Mouse (Mus musculus) intestine, embryonic 16.5 days (tissue): ENCODE results near the gene Olfr6. TPM values are rescaled to one million over a fixed set of nuclear protein-coding genes. Genes with fewer than 3 reads are reported as not detected.
"Not testable (repeated sequence)": the region's sequence is repeated elsewhere in the genome, so short reads cannot be mapped to it uniquely, and the experiment has no call there.

ENCODE experiments used
- ATAC-seq: fragments of 200-750 bp; cut with Nextera tagmentation; 2 replicates; pipeline ENCODE4 v1.8.0; 2017; ENCODE audit warnings: moderate TSS enrichment, moderate library complexity
- H3K27ac ChIP-seq: fragments of 300-500 bp; sonication (generic); 2 replicates; pipeline ENCODE4 v1.5.1; 2014; ENCODE audit warnings: mild to moderate bottlenecking, low read length
- H3K27me3 ChIP-seq: fragments of 300-500 bp; sonication (generic); replicated peaks from 2 replicates; pipeline ENCODE4 v1.6.1; 2014; ENCODE audit warnings: low read length, control low read depth, mixed read lengths; ENCODE audit not compliant: control insufficient read depth, insufficient read depth
- H3K36me3 ChIP-seq: fragments of 300-500 bp; sonication (generic); 2 replicates; pipeline ENCODE4 v1.6.1; 2014; ENCODE audit warnings: low read length, control low read depth; ENCODE audit not compliant: control insufficient read depth, insufficient read depth
- H3K4me1 ChIP-seq: fragments of 300-500 bp; sonication (generic); 2 replicates; pipeline ENCODE4 v1.6.1; 2014; ENCODE audit warnings: low read length, control low read depth, mixed read lengths; ENCODE audit not compliant: control insufficient read depth, insufficient read depth
- H3K4me2 ChIP-seq: fragments of 300-500 bp; sonication (generic); 2 replicates; pipeline ENCODE4 v1.6.1; 2014; ENCODE audit warnings: low read depth, low read length, control low read depth
- H3K4me3 ChIP-seq: fragments of 300-500 bp; sonication (generic); 2 replicates; pipeline ENCODE4 v1.5.1; 2014; ENCODE audit warnings: mild to moderate bottlenecking, low read length
- H3K9ac ChIP-seq: fragments of 300-500 bp; sonication (generic); 2 replicates; pipeline ENCODE4 v1.6.1; 2014; ENCODE audit warnings: low read depth, low read length
- H3K9me3 ChIP-seq: fragments of 300-500 bp; sonication (generic); 2 replicates; pipeline ENCODE4 v1.6.1; 2016; ENCODE audit warnings: low read length, control low read depth; ENCODE audit not compliant: control insufficient read depth
- WGBS: fragments of 180-500 bp; shearing (Covaris S2); extraction: QIAGEN DNeasy Blood & Tissue Kit; methylation state at CpG from one replicate; pipeline ENCODE4 v1.1.7; 2014; 5-methylcytosine and 5-hydroxymethylcytosine counted together
- polyA plus RNA-seq: library from polyadenylated mRNA; unstranded; fragments of >200 nt; fragmentation: Nextera tagmentation; extraction: Ambion mirVana; gene quantifications from 2 replicates; pipeline ENCODE4 v1.2.1, GENCODE M21; 2015

The Olfr6 gene
- not detected in 2 replicates for polyA plus RNA-seq

- no peaks in the 10 kb centered on the region for H3K27me3 ChIP-seq
- H3K9ac ChIP-seq: no peak within 1 kb of the TSS
- no peak within 1 kb of the TSS for H3K4me3 ChIP-seq
- no peak within 1 kb of the TSS for H3K4me2 ChIP-seq
- no peaks in the 10 kb centered on the region for H3K36me3 ChIP-seq
- ATAC-seq: no peak
- H3K27ac ChIP-seq: no peak within 1 kb of the TSS
- no peaks in the 10 kb centered on the region for H3K4me1 ChIP-seq
- 94% methylated on average over 1 of the region's 1 CpGs for WGBS
- no peaks in the 10 kb centered on the region for H3K9me3 ChIP-seq
Measured at GRCm38 (mm10) chr7:106963837-106964236, at the start of gene Olfr6. Gene Olfr6, minus strand, starts transcription at chr7:106963937.

- 49% methylated on average over 1 of the region's 1 CpGs for WGBS
Measured at GRCm38 (mm10) chr7:107005972-107006371, 42.2 kb upstream of the Olfr6 start, which contains the start of gene Olfr2. Gene Olfr2, minus strand, starts transcription at chr7:107006072.

GRCm38 (mm10) chr7:107004169-107004568, 40.4 kb upstream of the Olfr6 start:
- no peak overlapping the region for H3K4me2 ChIP-seq
- no peaks in the 10 kb centered on the region for H3K36me3 ChIP-seq
- H3K9me3 ChIP-seq: no peaks in the 10 kb centered on the region
- H3K27me3 ChIP-seq: no peaks in the 10 kb centered on the region
- no peaks in the 10 kb centered on the region for H3K4me1 ChIP-seq
- no peak overlapping the region for H3K4me3 ChIP-seq
- 45% methylated on average over 3 of the region's 3 CpGs for WGBS
- no peak overlapping the region for H3K27ac ChIP-seq
- no peak overlapping the region for H3K9ac ChIP-seq
- ATAC-seq: peak; percentile 94

More at GRCm38 (mm10) chr7:107005972-107006371, 42.2 kb upstream of the Olfr6 start, which contains the start of gene Olfr2:
- Histone ChIP-seq H3K4me1 (no peaks in the 10 kb centered on the region), H3K36me3 (no peaks in the 10 kb centered on the region), H3K9me3 (no peaks in the 10 kb centered on the region), H3K27ac (no peak within 1 kb of the TSS), H3K4me2 (no peak within 1 kb of the TSS), H3K4me3 (no peak within 1 kb of the TSS), H3K9ac (no peak within 1 kb of the TSS), H3K27me3 (no peaks in the 10 kb centered on the region)
- ATAC-seq: no peak

GRCm38 (mm10) chr7:107000798-107001197, 37.1 kb upstream of the Olfr6 start:
- Histone ChIP-seq H3K36me3 (no peaks in the 10 kb centered on the region), H3K9ac (no peak overlapping the region), H3K4me2 (no peak overlapping the region), H3K27ac (no peak overlapping the region), H3K9me3 (no peaks in the 10 kb centered on the region), H3K4me1 (no peaks in the 10 kb centered on the region), H3K27me3 (no peaks in the 10 kb centered on the region), H3K4me3 (no peak overlapping the region)
- peak; percentile 82 for ATAC-seq
- WGBS: 87% methylated on average over 7 of the region's 7 CpGs

- Histone ChIP-seq H3K27me3 (no peaks in the 10 kb centered on the region), H3K36me3 (no peaks in the 10 kb centered on the region), H3K9ac (no peak overlapping the region), H3K4me3 (no peak overlapping the region), H3K4me1 (no peaks in the 10 kb centered on the region), H3K9me3 (no peaks in the 10 kb centered on the region), H3K4me2 (no peak overlapping the region), H3K27ac (no peak overlapping the region)
- WGBS: 78% methylated on average over 3 of the region's 3 CpGs
- no peak for ATAC-seq
Measured at GRCm38 (mm10) chr7:106985236-106985635, 21.5 kb upstream of the Olfr6 start.

- Histone ChIP-seq H3K27ac (no peak within 1 kb of the TSS), H3K9ac (no peak within 1 kb of the TSS), H3K4me1 (no peaks in the 10 kb centered on the region), H3K4me3 (no peak within 1 kb of the TSS), H3K27me3 (no peaks in the 10 kb centered on the region), H3K36me3 (no peaks in the 10 kb centered on the region), H3K4me2 (no peak within 1 kb of the TSS), H3K9me3 (no peaks in the 10 kb centered on the region)
- WGBS: 65% methylated on average over 1 of the region's 1 CpGs
- ATAC-seq: no peak
Measured at GRCm38 (mm10) chr7:106975353-106975752, 11.6 kb upstream of the Olfr6 start, which contains the start of gene Olfr711. Gene Olfr711, minus strand, starts transcription at chr7:106975453.

GRCm38 (mm10) chr7:106967503-106967902, 3.8 kb upstream of the Olfr6 start:
- not testable (repeated sequence) for H3K4me3 ChIP-seq, H3K9me3 ChIP-seq, H3K4me2 ChIP-seq, H3K27me3 ChIP-seq, H3K4me1 ChIP-seq, H3K27ac ChIP-seq, H3K36me3 ChIP-seq, ATAC-seq, H3K9ac ChIP-seq

- Histone ChIP-seq H3K9me3 (no peaks in the 10 kb centered on the region), H3K4me3 (no peak within 1 kb of the TSS), H3K36me3 (no peaks in the 10 kb centered on the region), H3K27ac (no peak within 1 kb of the TSS), H3K4me2 (no peak within 1 kb of the TSS), H3K9ac (no peak within 1 kb of the TSS), H3K4me1 (no peaks in the 10 kb centered on the region), H3K27me3 (no peaks in the 10 kb centered on the region)
- ATAC-seq: no peak
- 72% methylated on average over 3 of the region's 3 CpGs for WGBS
Measured at GRCm38 (mm10) chr7:106948212-106948611, 15.5 kb downstream of the Olfr6 start, which contains the start of gene Olfr710. Gene Olfr710, minus strand, starts transcription at chr7:106948312.

GRCm38 (mm10) chr7:106932119-106932518, 31.6 kb downstream of the Olfr6 start, which contains the start of gene Olfr709-ps1:
Gene Olfr709-ps1, minus strand, starts transcription at chr7:106932219.
- Histone ChIP-seq H3K4me3 (no peak within 1 kb of the TSS), H3K27ac (no peak within 1 kb of the TSS), H3K9me3 (no peaks in the 10 kb centered on the region), H3K4me2 (no peak within 1 kb of the TSS), H3K27me3 (no peaks in the 10 kb centered on the region), H3K9ac (no peak within 1 kb of the TSS), H3K36me3 (no peaks in the 10 kb centered on the region), H3K4me1 (no peaks in the 10 kb centered on the region)
- no peak for ATAC-seq

- ATAC-seq: not testable (repeated sequence)
- whole genome bisulfite sequencing: 85% methylated on average over 6 of the region's 7 CpGs
Measured at GRCm38 (mm10) chr7:106920961-106921360, 42.8 kb downstream of the Olfr6 start.

More at GRCm38 (mm10) chr7:106920961-106921360, 42.8 kb downstream of the Olfr6 start:
- H3K9me3 ChIP-seq, H3K4me1 ChIP-seq, H3K27ac ChIP-seq, H3K9ac ChIP-seq, H3K4me2 ChIP-seq, H3K27me3 ChIP-seq, H3K36me3 ChIP-seq, H3K4me3 ChIP-seq: not testable (repeated sequence)
